Mouse (Mus musculus) neural tube, embryonic 15.5 days (tissue): Measurements from ENCODE around the gene Swap70. TPM values are rescaled to one million over a fixed set of nuclear protein-coding genes. Genes with fewer than 3 reads are reported as not detected.
A peak's percentile ranks its signal among the peaks of the same experiment; 100 is the strongest.

Source experiments
- ATAC-seq: fragments of 200-750 bp; cut with Nextera tagmentation; 2 replicates; pipeline ENCODE4 v1.8.0; 2017; ENCODE audit warnings: mild to moderate bottlenecking, moderate TSS enrichment, moderate library complexity; ENCODE audit not compliant: low FRiP score
- H3K27ac ChIP-seq: fragments of 300-500 bp; sonication (generic); replicated peaks from 2 replicates; pipeline ENCODE4 v1.5.1; 2015; ENCODE audit warnings: mild to moderate bottlenecking, inconsistent platforms
- H3K27me3 ChIP-seq: fragments of 300-500 bp; sonication (generic); replicated peaks from 2 replicates; pipeline ENCODE4 v1.6.1; 2015; ENCODE audit warnings: inconsistent platforms
- H3K36me3 ChIP-seq: fragments of 300-500 bp; sonication (generic); 2 replicates; pipeline ENCODE4 v1.6.1; 2015; ENCODE audit warnings: inconsistent platforms
- H3K4me1 ChIP-seq: fragments of 300-500 bp; sonication (generic); 2 replicates; pipeline ENCODE4 v1.6.1; 2015; ENCODE audit warnings: inconsistent platforms
- H3K4me2 ChIP-seq: fragments of 300-500 bp; sonication (generic); 2 replicates; pipeline ENCODE4 v1.6.1; 2015; ENCODE audit warnings: inconsistent platforms, mild to moderate bottlenecking, moderate library complexity
- H3K4me3 ChIP-seq: fragments of 300-500 bp; sonication (generic); replicated peaks from 2 replicates; pipeline ENCODE4 v1.5.1; 2015; ENCODE audit warnings: mild to moderate bottlenecking, inconsistent platforms
- H3K9ac ChIP-seq: fragments of 300-500 bp; sonication (generic); replicated peaks from 2 replicates; pipeline ENCODE4 v1.6.1; 2015; ENCODE audit warnings: mild to moderate bottlenecking, inconsistent platforms
- H3K9me3 ChIP-seq: fragments of 300-500 bp; sonication (generic); replicated peaks from 2 replicates; pipeline ENCODE4 v1.6.1; 2016; ENCODE audit warnings: inconsistent platforms
- WGBS: fragments of 180-500 bp; shearing (Covaris S2); methylation state at CpG from one replicate; pipeline ENCODE4 v1.1.7; 2015; ENCODE audit warnings: mixed read lengths; 5-methylcytosine and 5-hydroxymethylcytosine counted together
- polyA plus RNA-seq: library from polyadenylated mRNA; unstranded; fragments of >200 nt; fragmentation: Nextera tagmentation; extraction: Ambion mirVana; gene quantifications from 2 replicates; pipeline ENCODE4 v1.2.1, GENCODE M21; 2015

The Swap70 gene
- 11.9 and 17.2 TPM in 2 replicates for polyA plus RNA-seq

GRCm38 (mm10) chr7:110221586-110222481 is at the start of gene Swap70:
Swap70 (plus strand) TSS chr7:110221711.
- Histone ChIP-seq H3K9me3 (no peaks in the 10 kb centered on the region), H3K4me1 (peaks cover 14% of the 10 kb centered on the region; the same call in 1 of the 2 replicates), H3K27me3 (peaks cover 2% of the 10 kb centered on the region; the same call in 1 of the 2 replicates), H3K36me3 (no peaks in the 10 kb centered on the region), H3K4me3 (peak within 1 kb of the TSS; percentile 86), H3K27ac (peak within 1 kb of the TSS; percentile 85), H3K9ac (peak within 1 kb of the TSS; percentile 69), H3K4me2 (peak within 1 kb of the TSS; percentile 98)
- under 1% methylated on average over 73 of the region's 73 CpGs for WGBS
- ATAC-seq = peak; percentile 96

- WGBS = 94% methylated on average over 7 of the region's 7 CpGs
- Histone ChIP-seq H3K4me3 (no peak overlapping the region), H3K9me3 (no peaks in the 10 kb centered on the region), H3K27ac (no peak overlapping the region), H3K9ac (no peak overlapping the region), H3K4me2 (no peak overlapping the region), H3K27me3 (no peaks in the 10 kb centered on the region), H3K36me3 (no peaks in the 10 kb centered on the region), H3K4me1 (no peaks in the 10 kb centered on the region)
- no peak for ATAC-seq
Measured at GRCm38 (mm10) chr7:110179208-110179607, 42.3 kb upstream of the Swap70 start.

- ATAC-seq = no peak
- no peaks in the 10 kb centered on the region for H3K36me3 ChIP-seq
- no peaks in the 10 kb centered on the region for H3K4me1 ChIP-seq
- H3K4me2 ChIP-seq = no peak overlapping the region
- H3K27ac ChIP-seq = no peak overlapping the region
- H3K27me3 ChIP-seq = no peaks in the 10 kb centered on the region
- no peak overlapping the region for H3K9ac ChIP-seq
- no peak overlapping the region for H3K4me3 ChIP-seq
- no peaks in the 10 kb centered on the region for H3K9me3 ChIP-seq
Measured at GRCm38 (mm10) chr7:110180613-110181012, 40.9 kb upstream of the Swap70 start.

DNA sequence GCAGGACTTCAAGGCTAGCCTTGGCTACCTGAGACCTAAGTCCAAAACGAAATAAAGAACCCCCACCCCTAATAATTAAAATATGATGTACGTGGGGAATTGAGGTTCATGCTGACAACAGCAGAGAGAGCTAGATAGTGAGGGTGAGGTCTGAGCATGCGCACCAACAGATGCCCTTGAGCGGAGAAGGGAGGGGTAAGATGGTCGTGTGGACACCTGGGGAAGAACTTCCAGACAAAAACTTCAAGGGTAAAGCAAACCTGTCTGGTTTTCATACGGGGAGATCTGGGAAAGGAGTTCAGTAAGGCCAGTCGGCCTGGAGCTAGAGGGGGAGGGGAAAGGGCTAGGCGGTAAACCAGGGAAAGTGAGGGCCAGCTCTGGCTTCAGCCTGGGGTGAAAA is 40.1 kb upstream of the Swap70 start:
- H3K4me1 ChIP-seq = no peaks in the 10 kb centered on the region
- WGBS = 68% methylated on average over 8 of the region's 8 CpGs
- H3K27ac ChIP-seq = no peak overlapping the region
- no peaks in the 10 kb centered on the region for H3K27me3 ChIP-seq
- H3K4me3 ChIP-seq = no peak overlapping the region
- H3K36me3 ChIP-seq = no peaks in the 10 kb centered on the region
- no peak overlapping the region for H3K4me2 ChIP-seq
- no peaks in the 10 kb centered on the region for H3K9me3 ChIP-seq
- no peak overlapping the region for H3K9ac ChIP-seq
- ATAC-seq = no peak

DNA sequence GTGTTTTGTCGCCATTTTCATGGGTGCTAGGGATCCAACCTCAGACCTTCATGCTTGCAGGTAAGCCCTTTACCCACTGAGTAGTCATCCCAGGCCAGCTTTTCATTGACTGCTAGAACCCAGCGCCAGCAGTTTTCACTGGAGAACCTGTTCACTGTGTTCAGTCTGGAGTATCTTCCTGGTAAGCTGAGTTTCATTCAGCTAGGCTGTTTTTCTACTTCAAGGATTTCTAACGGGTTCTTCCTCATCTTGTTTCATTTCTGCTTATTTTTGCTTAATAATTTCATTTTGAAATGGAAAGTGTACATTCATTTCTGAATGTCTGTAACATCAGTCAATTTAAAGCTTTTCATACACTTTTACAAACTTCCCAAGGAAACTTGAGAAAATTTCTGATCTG is 36.9 kb upstream of the Swap70 start:
- ATAC-seq = no peak
- H3K36me3 ChIP-seq = no peaks in the 10 kb centered on the region
- no peak overlapping the region for H3K4me2 ChIP-seq
- H3K27me3 ChIP-seq = no peaks in the 10 kb centered on the region
- no peak overlapping the region for H3K9ac ChIP-seq
- H3K9me3 ChIP-seq = no peaks in the 10 kb centered on the region
- H3K4me3 ChIP-seq = no peak overlapping the region
- no peaks in the 10 kb centered on the region for H3K4me1 ChIP-seq
- no peak overlapping the region for H3K27ac ChIP-seq
- 85% methylated on average over 3 of the region's 3 CpGs for WGBS

GRCm38 (mm10) chr7:110189951-110190350 is 31.6 kb upstream of the Swap70 start:
- Histone ChIP-seq H3K9me3 (no peaks in the 10 kb centered on the region), H3K4me2 (no peak overlapping the region), H3K36me3 (no peaks in the 10 kb centered on the region), H3K4me3 (no peak overlapping the region), H3K27ac (no peak overlapping the region), H3K27me3 (no peaks in the 10 kb centered on the region), H3K9ac (no peak overlapping the region), H3K4me1 (no peaks in the 10 kb centered on the region)
- 34% methylated on average over 7 of the region's 7 CpGs for WGBS
- ATAC-seq = no peak

DNA sequence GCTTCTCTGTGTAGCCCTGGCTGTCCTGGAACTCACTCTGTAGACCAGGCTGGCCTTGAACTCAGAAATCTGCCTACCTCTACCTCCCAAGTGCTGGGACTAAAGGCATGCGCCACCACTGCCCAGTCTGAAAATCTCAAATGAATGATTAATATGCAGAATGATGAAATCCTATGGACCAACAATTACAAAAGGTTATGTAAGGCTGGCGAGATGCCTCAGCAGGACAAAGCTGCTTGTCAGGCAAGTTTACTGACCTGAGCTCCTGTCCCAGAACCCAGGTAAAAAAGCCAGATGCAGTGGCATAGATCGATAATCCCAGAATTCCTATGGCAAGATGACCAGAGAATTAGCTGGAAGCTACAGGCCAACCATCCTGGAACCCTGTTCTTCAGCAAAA is 28.3 kb upstream of the Swap70 start:
- no peaks in the 10 kb centered on the region for H3K9me3 ChIP-seq
- no peak for ATAC-seq
- H3K9ac ChIP-seq = no peak overlapping the region
- no peak overlapping the region for H3K27ac ChIP-seq
- no peaks in the 10 kb centered on the region for H3K4me1 ChIP-seq
- no peaks in the 10 kb centered on the region for H3K27me3 ChIP-seq
- no peak overlapping the region for H3K4me2 ChIP-seq
- no peaks in the 10 kb centered on the region for H3K36me3 ChIP-seq
- 92% methylated on average over 3 of the region's 3 CpGs for WGBS
- no peak overlapping the region for H3K4me3 ChIP-seq

DNA sequence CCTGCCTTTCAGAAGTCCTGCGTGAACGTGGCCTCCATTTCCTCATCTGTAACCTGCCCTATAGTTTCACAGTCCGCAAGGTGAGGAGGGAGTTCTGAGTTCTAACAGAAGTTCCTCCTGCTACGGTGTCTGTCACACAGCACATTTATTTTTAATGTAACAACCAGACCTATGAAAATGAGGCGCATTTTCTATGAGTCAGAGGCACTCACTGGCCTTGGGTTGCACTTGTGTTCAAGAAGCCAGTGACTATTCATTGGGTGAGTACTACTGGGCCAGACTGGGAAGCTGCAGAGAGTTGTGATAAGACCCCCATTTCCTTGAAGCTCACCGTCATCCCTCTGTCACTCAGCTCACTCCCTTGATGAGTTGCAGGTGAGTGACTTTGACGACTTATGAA is 24.3 kb upstream of the Swap70 start:
- no peak overlapping the region for H3K4me3 ChIP-seq
- 91% methylated on average over 7 of the region's 7 CpGs for WGBS
- no peak overlapping the region for H3K4me2 ChIP-seq
- H3K9me3 ChIP-seq = no peaks in the 10 kb centered on the region
- no peaks in the 10 kb centered on the region for H3K36me3 ChIP-seq
- no peak overlapping the region for H3K27ac ChIP-seq
- no peak overlapping the region for H3K9ac ChIP-seq
- H3K27me3 ChIP-seq = no peaks in the 10 kb centered on the region
- no peaks in the 10 kb centered on the region for H3K4me1 ChIP-seq
- no peak for ATAC-seq

- Histone ChIP-seq H3K4me2 (no peak overlapping the region), H3K27me3 (no peaks in the 10 kb centered on the region), H3K9ac (no peak overlapping the region), H3K4me1 (no peaks in the 10 kb centered on the region), H3K27ac (no peak overlapping the region), H3K4me3 (no peak overlapping the region), H3K9me3 (peaks cover 4% of the 10 kb centered on the region; the same call in 1 of the 2 replicates), H3K36me3 (no peaks in the 10 kb centered on the region)
- WGBS = 98% methylated on average over 6 of the region's 6 CpGs
- no peak for ATAC-seq
Measured at GRCm38 (mm10) chr7:110201933-110202332, 19.6 kb upstream of the Swap70 start.

DNA sequence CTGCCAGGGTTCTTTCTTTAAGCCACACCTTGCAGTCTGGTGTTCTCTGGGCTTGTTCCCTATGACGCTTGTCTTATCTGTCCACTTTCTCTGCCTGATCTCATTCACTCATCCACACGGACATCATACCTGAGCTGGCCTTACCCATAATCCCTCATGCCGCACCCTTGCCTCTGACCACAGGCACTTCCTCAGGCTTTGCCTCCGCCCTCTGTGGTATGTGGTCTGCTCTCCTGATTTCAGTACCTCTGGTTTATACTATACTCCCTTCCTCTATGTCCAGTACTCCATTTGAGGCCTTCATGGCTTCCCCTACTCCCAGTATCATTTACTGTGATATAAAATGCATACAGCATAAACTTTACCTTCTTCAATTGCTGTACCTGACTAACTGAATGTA is 17.3 kb upstream of the Swap70 start:
- ATAC-seq = no peak

DNA sequence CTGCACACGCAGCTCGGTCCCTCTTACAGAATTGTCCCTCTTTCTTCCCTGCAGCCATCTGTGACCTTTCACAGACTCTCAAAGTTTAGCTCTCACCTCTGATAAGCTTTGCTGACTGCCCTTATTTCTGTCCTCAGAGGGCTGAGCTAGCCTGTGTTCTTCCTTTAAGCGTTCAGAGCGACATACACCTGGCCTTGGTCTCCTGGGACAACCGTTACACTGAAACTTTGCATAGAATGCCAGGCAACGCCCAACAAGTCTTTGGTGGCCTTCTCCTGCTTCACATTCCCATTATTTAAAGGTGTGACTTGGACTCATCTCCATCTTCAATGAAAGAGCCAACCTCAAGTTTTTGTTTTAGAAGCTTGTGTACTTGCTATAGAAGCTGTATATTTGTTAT is 13.2 kb upstream of the Swap70 start:
- ATAC-seq = no peak
- H3K27me3 ChIP-seq = no peaks in the 10 kb centered on the region
- no peaks in the 10 kb centered on the region for H3K4me1 ChIP-seq
- H3K27ac ChIP-seq = no peak overlapping the region
- H3K9me3 ChIP-seq = peaks cover 9% of the 10 kb centered on the region; the same call in 1 of the 2 replicates
- 92% methylated on average over 6 of the region's 6 CpGs for WGBS
- H3K36me3 ChIP-seq = no peaks in the 10 kb centered on the region; the same call in 1 of the 2 replicates
- no peak overlapping the region for H3K4me3 ChIP-seq
- no peak overlapping the region for H3K9ac ChIP-seq
- no peak overlapping the region for H3K4me2 ChIP-seq

More for the DNA sequence above, 17.3 kb upstream of the Swap70 start:
- Histone ChIP-seq H3K4me1 (no peaks in the 10 kb centered on the region), H3K9me3 (peaks cover 9% of the 10 kb centered on the region; the same call in 1 of the 2 replicates), H3K4me3 (no peak overlapping the region), H3K4me2 (no peak overlapping the region), H3K9ac (no peak overlapping the region), H3K27me3 (no peaks in the 10 kb centered on the region), H3K27ac (no peak overlapping the region), H3K36me3 (no peaks in the 10 kb centered on the region; the same call in 1 of the 2 replicates)
- 91% methylated on average over 4 of the region's 4 CpGs for WGBS

DNA sequence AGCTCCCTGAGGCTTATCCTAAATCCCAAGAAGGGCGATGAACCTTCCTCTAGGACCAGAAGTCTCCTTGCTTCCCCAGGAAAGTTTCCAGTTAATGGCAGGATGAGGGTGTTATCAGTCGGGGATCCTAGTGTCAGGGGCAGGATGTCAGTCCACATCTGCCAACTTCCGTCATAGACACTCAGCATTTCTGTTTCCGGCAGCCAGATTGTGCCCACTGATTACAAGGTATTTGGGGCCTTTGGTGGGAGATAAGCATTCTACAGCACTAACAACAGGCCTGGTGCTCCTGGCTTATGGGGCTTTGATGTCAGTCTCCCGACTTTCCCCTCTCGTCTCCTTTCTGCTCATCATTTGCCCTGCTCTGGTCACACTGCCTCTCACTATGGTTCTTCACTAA is 12.1 kb upstream of the Swap70 start:
- H3K27me3 ChIP-seq = no peaks in the 10 kb centered on the region
- no peak overlapping the region for H3K4me2 ChIP-seq
- peaks cover 9% of the 10 kb centered on the region; the same call in 1 of the 2 replicates for H3K9me3 ChIP-seq
- no peaks in the 10 kb centered on the region; the same call in 1 of the 2 replicates for H3K36me3 ChIP-seq
- no peak overlapping the region for H3K4me3 ChIP-seq
- no peak overlapping the region for H3K9ac ChIP-seq
- no peak for ATAC-seq
- no peak overlapping the region for H3K27ac ChIP-seq
- WGBS = 85% methylated on average over 6 of the region's 6 CpGs
- H3K4me1 ChIP-seq = no peaks in the 10 kb centered on the region
